Mouse (Mus musculus): ENCODE results near the gene Mup20.
"Not testable (repeated sequence)": the region's sequence is repeated elsewhere in the genome, so short reads cannot be mapped to it uniquely, and the experiment has no call there.

Gene Mup20

GRCm38 (mm10) chr4:62054058-62054457, at the start of gene Mup20:
Gene Mup20 (minus strand): TSS chr4:62054158.
- not testable (repeated sequence) for DNase-seq

GRCm38 (mm10) chr4:62103366-62103765, 49.4 kb upstream of the Mup20 start:
- peak in 1 of 2 experiments; percentile 6 for DNase-seq

GRCm38 (mm10) chr4:62087953-62088352, 34.0 kb upstream of the Mup20 start:
- no peak for DNase-seq

- DNase-seq: no peak
Observed at GRCm38 (mm10) chr4:62087241-62087640, 33.3 kb upstream of the Mup20 start, which contains the start of gene Mup3. Gene Mup3 (minus strand): TSS chr4:62087342.

- no peak for DNase-seq
Observed at GRCm38 (mm10) chr4:62082755-62083154, 28.8 kb upstream of the Mup20 start.

GRCm38 (mm10) chr4:62075126-62075525, 21.2 kb upstream of the Mup20 start:
- no peak for DNase-seq

- DNase-seq: not testable (repeated sequence)
Observed at GRCm38 (mm10) chr4:62054780-62055179, 822 bp upstream of the Mup20 start.

- no peak for DNase-seq
Observed at GRCm38 (mm10) chr4:62026281-62026680, 27.7 kb downstream of the Mup20 start.

GRCm38 (mm10) chr4:62024256-62024959, 29.6 kb downstream of the Mup20 start:
- no peak for DNase-seq

- no peak for DNase-seq
Observed at GRCm38 (mm10) chr4:62023646-62024045, 30.3 kb downstream of the Mup20 start.

GRCm38 (mm10) chr4:62023120-62023519, 30.8 kb downstream of the Mup20 start:
- no peak for DNase-seq

GRCm38 (mm10) chr4:62020511-62020910, 33.4 kb downstream of the Mup20 start:
- DNase-seq: not testable (repeated sequence)

All from cerebellum, postnatal 36 days (tissue).